Mouse (Mus musculus): ENCODE results near the gene Hmcn2. TPM values are rescaled to one million over a fixed set of nuclear protein-coding genes. Genes with fewer than 3 reads are reported as not detected.

Hmcn2 gene
- polyA plus RNA-seq (2015; fragmentation: Nextera tagmentation; extraction: Ambion mirVana): 0.11 and 0.22 TPM in 2 replicates

GRCm38 (mm10) chr2:31314007-31314465 lies at the start of gene Hmcn2:
Hmcn2 (plus strand) TSS chr2:31314415.
- no peak within 1 kb of the TSS for H3K27ac ChIP-seq (ENCODE audit: low read length)
- peak within 1 kb of the TSS; percentile 19 for H3K4me3 ChIP-seq (replicated peaks; ENCODE audit: low read length)
- WGBS: under 1% methylated on average over 33 of the region's 33 CpGs
- peak within 1 kb of the TSS; percentile 29; the same call in 1 of the 2 replicates for H3K4me2 ChIP-seq (ENCODE audit: low read length)
- H3K36me3 ChIP-seq (ENCODE audit: control insufficient read depth, insufficient read depth): no peaks in the 10 kb centered on the region
- no peak for ATAC-seq
- H3K9ac ChIP-seq (replicated peaks; ENCODE audit: low read depth, low read length): 0 out of 2 replicates have a peak within 1 kb of the TSS, but pooled peaks have one; percentile 17
- peaks cover 54% of the 10 kb centered on the region for H3K27me3 ChIP-seq (replicated peaks; ENCODE audit: control insufficient read depth, insufficient read depth, low read length)
- H3K9me3 ChIP-seq (ENCODE audit: control insufficient read depth, low read length): no peaks in the 10 kb centered on the region
- peaks cover 8% of the 10 kb centered on the region; the same call in 1 of the 2 replicates for H3K4me1 ChIP-seq (replicated peaks; ENCODE audit: control insufficient read depth, insufficient read depth, low read length)

GRCm38 (mm10) chr2:31267447-31267846 lies 46.8 kb upstream of the Hmcn2 start:
- 14% methylated on average over 6 of the region's 6 CpGs for WGBS
- H3K27me3 ChIP-seq (replicated peaks; ENCODE audit: control insufficient read depth, insufficient read depth, low read length): no peaks in the 10 kb centered on the region
- H3K4me2 ChIP-seq (ENCODE audit: low read length): no peak overlapping the region
- peaks cover 60% of the 10 kb centered on the region for H3K4me1 ChIP-seq (replicated peaks; ENCODE audit: control insufficient read depth, insufficient read depth, low read length)
- H3K9ac ChIP-seq (replicated peaks; ENCODE audit: low read depth, low read length): no peak overlapping the region
- no peaks in the 10 kb centered on the region for H3K9me3 ChIP-seq (ENCODE audit: control insufficient read depth, low read length)
- no peak overlapping the region for H3K4me3 ChIP-seq (replicated peaks; ENCODE audit: low read length)
- ATAC-seq: no peak
- no peak overlapping the region for H3K27ac ChIP-seq (ENCODE audit: low read length)
- no peaks in the 10 kb centered on the region for H3K36me3 ChIP-seq (ENCODE audit: control insufficient read depth, insufficient read depth)

DNA sequence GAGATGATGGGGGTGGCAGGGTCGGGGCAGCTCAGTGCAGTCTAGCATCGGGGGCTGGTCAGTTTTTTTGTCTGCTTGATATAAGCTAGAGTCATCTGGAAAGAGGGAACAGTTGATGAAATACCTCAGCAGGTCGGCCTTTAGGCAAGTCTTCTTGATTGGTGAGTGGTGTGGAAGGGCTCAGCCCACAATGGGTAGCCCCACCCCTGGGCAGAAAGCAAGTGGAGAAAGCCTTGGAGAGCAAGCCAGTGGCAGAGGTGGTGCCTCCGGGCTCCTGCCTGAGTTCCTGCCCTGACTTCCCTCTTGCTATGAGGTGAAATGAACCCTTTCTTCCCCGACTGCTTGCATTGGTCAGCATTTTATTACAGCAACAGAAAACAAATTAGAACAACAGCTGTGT lies 45.6 kb upstream of the Hmcn2 start:
- WGBS: 40% methylated on average over 5 of the region's 5 CpGs
- Histone ChIP-seq H3K4me1 (replicated peaks; ENCODE audit: control insufficient read depth, insufficient read depth, low read length) (peaks cover 49% of the 10 kb centered on the region), H3K4me3 (replicated peaks; ENCODE audit: low read length) (no peak overlapping the region), H3K9me3 (ENCODE audit: control insufficient read depth, low read length) (no peaks in the 10 kb centered on the region), H3K9ac (replicated peaks; ENCODE audit: low read depth, low read length) (no peak overlapping the region), H3K36me3 (ENCODE audit: control insufficient read depth, insufficient read depth) (no peaks in the 10 kb centered on the region), H3K27ac (ENCODE audit: low read length) (no peak overlapping the region), H3K4me2 (ENCODE audit: low read length) (no peak overlapping the region), H3K27me3 (replicated peaks; ENCODE audit: control insufficient read depth, insufficient read depth, low read length) (no peaks in the 10 kb centered on the region)
- ATAC-seq: no peak

GRCm38 (mm10) chr2:31269188-31269587 lies 45.0 kb upstream of the Hmcn2 start:
- H3K4me1 ChIP-seq (replicated peaks; ENCODE audit: control insufficient read depth, insufficient read depth, low read length): peaks cover 43% of the 10 kb centered on the region
- no peaks in the 10 kb centered on the region for H3K27me3 ChIP-seq (replicated peaks; ENCODE audit: control insufficient read depth, insufficient read depth, low read length)
- no peak overlapping the region for H3K4me3 ChIP-seq (replicated peaks; ENCODE audit: low read length)
- no peaks in the 10 kb centered on the region for H3K9me3 ChIP-seq (ENCODE audit: control insufficient read depth, low read length)
- no peak overlapping the region for H3K27ac ChIP-seq (ENCODE audit: low read length)
- ATAC-seq: peak; percentile 52; the same call in 1 of the 2 replicates
- no peak overlapping the region for H3K9ac ChIP-seq (replicated peaks; ENCODE audit: low read depth, low read length)
- no peak overlapping the region for H3K4me2 ChIP-seq (ENCODE audit: low read length)
- WGBS: 63% methylated on average over 6 of the region's 6 CpGs
- H3K36me3 ChIP-seq (ENCODE audit: control insufficient read depth, insufficient read depth): no peaks in the 10 kb centered on the region

DNA sequence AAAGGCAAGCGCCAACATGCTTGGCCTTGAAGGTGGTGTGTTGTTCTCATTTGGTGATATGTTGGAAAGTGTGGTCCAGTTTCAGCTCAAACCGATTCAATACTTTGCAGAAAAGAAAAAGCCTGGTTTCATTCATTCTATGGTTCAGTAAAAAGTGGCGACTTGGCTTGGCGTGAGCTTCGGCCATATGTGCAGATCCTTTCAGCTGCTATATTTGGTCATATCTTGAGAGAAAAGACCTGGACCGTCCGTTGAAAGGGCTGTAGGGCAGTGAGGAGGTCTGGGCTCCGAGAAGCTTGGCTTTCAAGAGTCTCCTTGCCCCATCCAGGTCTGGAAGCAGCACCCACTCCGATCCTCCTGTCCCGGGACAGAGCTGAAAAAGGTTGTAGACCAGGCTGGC lies 44.4 kb upstream of the Hmcn2 start:
- Histone ChIP-seq H3K27me3 (replicated peaks; ENCODE audit: control insufficient read depth, insufficient read depth, low read length) (no peaks in the 10 kb centered on the region), H3K4me2 (ENCODE audit: low read length) (no peak overlapping the region), H3K36me3 (ENCODE audit: control insufficient read depth, insufficient read depth) (no peaks in the 10 kb centered on the region), H3K4me1 (replicated peaks; ENCODE audit: control insufficient read depth, insufficient read depth, low read length) (peaks cover 36% of the 10 kb centered on the region), H3K9me3 (ENCODE audit: control insufficient read depth, low read length) (no peaks in the 10 kb centered on the region), H3K27ac (ENCODE audit: low read length) (no peak overlapping the region), H3K4me3 (replicated peaks; ENCODE audit: low read length) (no peak overlapping the region), H3K9ac (replicated peaks; ENCODE audit: low read depth, low read length) (no peak overlapping the region)
- WGBS: 92% methylated on average over 10 of the region's 10 CpGs
- ATAC-seq: no peak

DNA sequence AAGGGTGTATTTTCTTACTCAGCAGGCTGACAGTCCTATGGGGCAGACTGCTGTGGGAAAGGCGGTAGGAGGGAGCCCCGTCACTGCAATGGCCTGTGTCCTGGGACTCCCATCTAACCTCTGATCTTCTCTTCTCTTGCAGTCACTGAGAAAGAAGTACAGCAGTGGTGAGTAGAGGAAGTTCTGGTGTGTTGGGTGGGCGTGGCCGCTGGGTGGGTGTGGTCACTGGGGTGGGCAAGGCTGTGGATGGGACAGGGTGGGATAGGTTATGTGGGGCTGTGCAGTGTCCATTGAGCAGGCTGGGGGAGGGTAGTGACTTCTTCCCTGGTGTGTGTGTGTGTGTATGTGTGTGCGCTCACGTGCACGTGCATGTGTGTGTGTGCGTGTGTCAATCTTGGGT lies 43.7 kb upstream of the Hmcn2 start:
- ATAC-seq: no peak
- Histone ChIP-seq H3K36me3 (ENCODE audit: control insufficient read depth, insufficient read depth) (no peaks in the 10 kb centered on the region), H3K4me1 (replicated peaks; ENCODE audit: control insufficient read depth, insufficient read depth, low read length) (peaks cover 31% of the 10 kb centered on the region), H3K4me2 (ENCODE audit: low read length) (no peak overlapping the region), H3K27ac (ENCODE audit: low read length) (no peak overlapping the region), H3K27me3 (replicated peaks; ENCODE audit: control insufficient read depth, insufficient read depth, low read length) (no peaks in the 10 kb centered on the region), H3K4me3 (replicated peaks; ENCODE audit: low read length) (no peak overlapping the region), H3K9me3 (ENCODE audit: control insufficient read depth, low read length) (no peaks in the 10 kb centered on the region), H3K9ac (replicated peaks; ENCODE audit: low read depth, low read length) (no peak overlapping the region)
- WGBS: 94% methylated on average over 8 of the region's 8 CpGs

- Histone ChIP-seq H3K4me1 (replicated peaks; ENCODE audit: control insufficient read depth, insufficient read depth, low read length) (peaks cover 26% of the 10 kb centered on the region), H3K27ac (ENCODE audit: low read length) (no peak overlapping the region), H3K4me3 (replicated peaks; ENCODE audit: low read length) (no peak overlapping the region), H3K9me3 (ENCODE audit: control insufficient read depth, low read length) (no peaks in the 10 kb centered on the region), H3K9ac (replicated peaks; ENCODE audit: low read depth, low read length) (no peak overlapping the region), H3K36me3 (ENCODE audit: control insufficient read depth, insufficient read depth) (no peaks in the 10 kb centered on the region), H3K4me2 (ENCODE audit: low read length) (no peak overlapping the region), H3K27me3 (replicated peaks; ENCODE audit: control insufficient read depth, insufficient read depth, low read length) (no peaks in the 10 kb centered on the region)
- no peak for ATAC-seq
- WGBS: 100% methylated on average over 1 of the region's 1 CpGs
Observed at GRCm38 (mm10) chr2:31271071-31271470, 43.1 kb upstream of the Hmcn2 start.

- ATAC-seq: no peak
- H3K27me3 ChIP-seq (replicated peaks; ENCODE audit: control insufficient read depth, insufficient read depth, low read length): no peaks in the 10 kb centered on the region
- 77% methylated on average over 6 of the region's 6 CpGs for WGBS
- H3K36me3 ChIP-seq (ENCODE audit: control insufficient read depth, insufficient read depth): no peaks in the 10 kb centered on the region
- H3K9me3 ChIP-seq (ENCODE audit: control insufficient read depth, low read length): no peaks in the 10 kb centered on the region
- no peak overlapping the region for H3K9ac ChIP-seq (replicated peaks; ENCODE audit: low read depth, low read length)
- no peak overlapping the region for H3K4me2 ChIP-seq (ENCODE audit: low read length)
- peaks cover 14% of the 10 kb centered on the region; the same call in 1 of the 2 replicates for H3K4me1 ChIP-seq (replicated peaks; ENCODE audit: control insufficient read depth, insufficient read depth, low read length)
- H3K27ac ChIP-seq (ENCODE audit: low read length): no peak overlapping the region
- H3K4me3 ChIP-seq (replicated peaks; ENCODE audit: low read length): no peak overlapping the region
Observed at GRCm38 (mm10) chr2:31274993-31275392, 39.2 kb upstream of the Hmcn2 start.

DNA sequence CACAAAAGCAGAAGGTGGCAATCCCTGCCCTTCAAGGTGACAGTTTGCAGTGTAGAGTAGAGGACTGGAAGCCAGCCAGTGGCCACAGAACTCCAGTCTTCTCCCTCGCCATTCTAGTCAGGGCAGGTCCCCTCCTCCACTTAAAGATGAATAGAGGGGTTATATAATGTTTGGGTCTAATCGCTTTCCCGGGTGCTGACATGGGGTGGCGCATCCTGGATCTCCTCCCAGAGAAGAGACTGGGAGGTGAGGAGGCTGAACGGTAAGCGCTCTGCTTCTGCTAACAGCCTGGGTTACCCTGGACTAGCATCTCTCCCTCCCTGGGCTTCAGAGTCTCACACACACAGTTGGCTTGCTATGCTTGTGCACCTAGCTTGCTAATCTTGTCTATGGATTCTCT lies 36.4 kb upstream of the Hmcn2 start:
- Histone ChIP-seq H3K4me3 (replicated peaks; ENCODE audit: low read length) (no peak overlapping the region), H3K4me1 (replicated peaks; ENCODE audit: control insufficient read depth, insufficient read depth, low read length) (peaks cover 19% of the 10 kb centered on the region; the same call in 1 of the 2 replicates), H3K27me3 (replicated peaks; ENCODE audit: control insufficient read depth, insufficient read depth, low read length) (no peaks in the 10 kb centered on the region), H3K36me3 (ENCODE audit: control insufficient read depth, insufficient read depth) (peaks cover 8% of the 10 kb centered on the region; the same call in 1 of the 2 replicates), H3K9ac (replicated peaks; ENCODE audit: low read depth, low read length) (no peak overlapping the region), H3K4me2 (ENCODE audit: low read length) (no peak overlapping the region), H3K27ac (ENCODE audit: low read length) (no peak overlapping the region), H3K9me3 (ENCODE audit: control insufficient read depth, low read length) (no peaks in the 10 kb centered on the region)
- 53% methylated on average over 6 of the region's 6 CpGs for WGBS
- no peak for ATAC-seq

GRCm38 (mm10) chr2:31278483-31278882 lies 35.7 kb upstream of the Hmcn2 start:
- ATAC-seq: peak; percentile 32; the same call in 1 of the 2 replicates
- Histone ChIP-seq H3K4me3 (replicated peaks; ENCODE audit: low read length) (no peak overlapping the region), H3K4me2 (ENCODE audit: low read length) (no peak overlapping the region), H3K27me3 (replicated peaks; ENCODE audit: control insufficient read depth, insufficient read depth, low read length) (no peaks in the 10 kb centered on the region), H3K9ac (replicated peaks; ENCODE audit: low read depth, low read length) (no peak overlapping the region), H3K36me3 (ENCODE audit: control insufficient read depth, insufficient read depth) (peaks cover 8% of the 10 kb centered on the region; the same call in 1 of the 2 replicates), H3K4me1 (replicated peaks; ENCODE audit: control insufficient read depth, insufficient read depth, low read length) (peaks cover 19% of the 10 kb centered on the region; the same call in 1 of the 2 replicates), H3K9me3 (ENCODE audit: control insufficient read depth, low read length) (no peaks in the 10 kb centered on the region), H3K27ac (ENCODE audit: low read length) (no peak overlapping the region)
- 32% methylated on average over 4 of the region's 5 CpGs for WGBS

Data from forebrain, embryonic 16.5 days (tissue).